Mouse (Mus musculus) embryonic facial prominence, embryonic 13.5 days (tissue): ENCODE data around the gene Lpp. TPM values are rescaled to one million over a fixed set of nuclear protein-coding genes. Genes with fewer than 3 reads are reported as not detected.
A peak's percentile ranks its signal among the peaks of the same experiment; 100 is the strongest.

ENCODE experiments used
- ATAC-seq: fragments of 200-750 bp; cut with Nextera tagmentation; 2 replicates; pipeline ENCODE4 v1.8.0; 2017; ENCODE audit warnings: low read depth; ENCODE audit not compliant: insufficient number of reproducible peaks, insufficient read depth, low FRiP score, low TSS enrichment
- H3K27ac ChIP-seq: fragments of 300-500 bp; sonication (generic); 2 replicates; pipeline ENCODE4 v1.5.1; 2015; ENCODE audit warnings: moderate library complexity, mild to moderate bottlenecking, inconsistent platforms
- H3K27me3 ChIP-seq: fragments of 300-500 bp; sonication (generic); 2 replicates; pipeline ENCODE4 v1.6.1; 2015; ENCODE audit warnings: mild to moderate bottlenecking, inconsistent platforms
- H3K36me3 ChIP-seq: fragments of 300-500 bp; sonication (generic); 2 replicates; pipeline ENCODE4 v1.6.1; 2015; ENCODE audit warnings: mild to moderate bottlenecking, inconsistent platforms
- H3K4me1 ChIP-seq: fragments of 300-500 bp; sonication (generic); 2 replicates; pipeline ENCODE4 v1.6.1; 2015; ENCODE audit warnings: inconsistent platforms
- H3K4me2 ChIP-seq: fragments of 300-500 bp; sonication (generic); 2 replicates; pipeline ENCODE4 v1.6.1; 2015; ENCODE audit warnings: moderate library complexity, mild to moderate bottlenecking, inconsistent platforms
- H3K4me3 ChIP-seq: fragments of 300-500 bp; sonication (generic); 2 replicates; pipeline ENCODE4 v1.5.1; 2015; ENCODE audit warnings: mild to moderate bottlenecking, inconsistent platforms
- H3K9ac ChIP-seq: fragments of 300-500 bp; sonication (generic); 2 replicates; pipeline ENCODE4 v1.6.1; 2015; ENCODE audit warnings: mild to moderate bottlenecking, inconsistent platforms
- H3K9me3 ChIP-seq: fragments of 300-500 bp; sonication (generic); 2 replicates; pipeline ENCODE4 v1.6.1; 2016; ENCODE audit warnings: inconsistent platforms
- WGBS: fragments of 180-500 bp; shearing (Covaris S2); methylation state at CpG from one replicate; pipeline ENCODE4 v1.1.7; 2015; ENCODE audit warnings: mixed read lengths; 5-methylcytosine and 5-hydroxymethylcytosine counted together
- polyA plus RNA-seq: library from polyadenylated mRNA; unstranded; fragments of >200 nt; fragmentation: Nextera tagmentation; extraction: Ambion mirVana; gene quantifications from 2 replicates; pipeline ENCODE4 v1.2.1, GENCODE M21; 2015

Gene Lpp
- polyA plus RNA-seq = 48.9 and 49.3 TPM in 2 replicates

DNA sequence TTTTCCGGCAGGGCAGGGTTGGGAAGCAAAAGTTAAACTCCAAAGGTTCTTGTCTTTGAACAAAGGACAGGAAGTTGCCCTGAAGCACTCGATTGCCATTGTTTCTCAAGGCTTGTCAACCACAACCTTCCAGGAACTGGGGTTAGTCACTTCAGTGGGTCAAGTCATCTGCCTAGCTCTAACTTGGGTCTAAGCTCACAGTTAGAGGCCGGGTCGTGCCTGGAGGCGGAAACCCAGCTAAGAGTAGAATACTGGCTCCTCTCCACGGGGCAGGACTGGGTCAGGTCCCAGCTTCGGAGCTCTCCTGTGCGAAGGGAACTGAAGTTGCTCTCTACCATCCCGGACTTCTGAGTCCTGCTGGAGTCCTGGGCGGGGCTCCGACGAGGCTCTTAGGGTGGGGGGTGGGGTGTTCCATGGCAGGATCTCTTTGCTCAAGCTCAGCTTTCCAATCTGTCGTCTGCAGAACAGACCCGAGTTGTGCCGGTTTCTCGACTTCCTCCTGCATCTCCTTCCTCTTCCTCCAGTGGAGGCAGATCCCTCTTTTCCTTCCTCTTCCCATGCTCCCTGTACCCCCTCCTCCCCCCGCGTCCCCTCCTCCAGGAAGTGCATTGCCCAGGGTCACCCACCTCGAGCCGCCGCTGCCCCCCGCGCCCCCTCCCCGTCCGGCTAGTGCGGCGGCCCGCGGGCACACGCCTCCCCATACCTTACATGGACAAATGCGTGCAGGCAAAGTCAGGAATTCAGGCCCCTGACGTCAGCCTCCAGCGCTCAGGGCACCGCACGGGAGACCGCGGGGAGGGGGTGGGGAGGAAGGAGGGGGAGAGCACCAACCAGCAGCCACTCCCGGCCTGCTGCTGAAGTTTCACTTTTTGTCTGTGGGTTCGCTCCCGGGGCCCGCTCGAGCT, at the start of gene Lpp:
Gene Lpp (plus strand): TSS at position 857 of the 905 bp plus-strand sequence.
- Histone ChIP-seq H3K9ac (peak within 1 kb of the TSS; percentile 96), H3K36me3 (no peaks in the 10 kb centered on the region), H3K27me3 (no peaks in the 10 kb centered on the region), H3K27ac (peak within 1 kb of the TSS; percentile 99), H3K4me3 (peak within 1 kb of the TSS; percentile 86), H3K9me3 (no peaks in the 10 kb centered on the region), H3K4me1 (peaks cover 42% of the 10 kb centered on the region), H3K4me2 (peak within 1 kb of the TSS; percentile 78)
- ATAC-seq = peak; percentile 93
- 2% methylated on average over 42 of the region's 42 CpGs for WGBS

GRCm38 (mm10) chr16:24347582-24348411, 45.5 kb upstream of the Lpp start:
- no peak overlapping the region for H3K27ac ChIP-seq
- peaks cover 9% of the 10 kb centered on the region for H3K4me1 ChIP-seq
- no peak overlapping the region for H3K4me3 ChIP-seq
- no peak overlapping the region for H3K9ac ChIP-seq
- no peaks in the 10 kb centered on the region for H3K36me3 ChIP-seq
- H3K9me3 ChIP-seq = no peaks in the 10 kb centered on the region
- H3K4me2 ChIP-seq = peak overlapping the region; percentile 27; the same call in 1 of the 2 replicates
- 61% methylated on average over 21 of the region's 21 CpGs for WGBS
- no peak for ATAC-seq
- no peaks in the 10 kb centered on the region for H3K27me3 ChIP-seq

- no peak for ATAC-seq
- Histone ChIP-seq H3K36me3 (no peaks in the 10 kb centered on the region), H3K4me1 (peaks cover 14% of the 10 kb centered on the region), H3K9ac (no peak overlapping the region), H3K27me3 (no peaks in the 10 kb centered on the region), H3K4me2 (no peak overlapping the region), H3K4me3 (no peak overlapping the region), H3K9me3 (no peaks in the 10 kb centered on the region), H3K27ac (no peak overlapping the region)
- WGBS = 69% methylated on average over 6 of the region's 6 CpGs
Observed at GRCm38 (mm10) chr16:24350306-24350705, 43.0 kb upstream of the Lpp start.

- no peak overlapping the region for H3K9ac ChIP-seq
- H3K4me1 ChIP-seq = peaks cover 14% of the 10 kb centered on the region
- no peaks in the 10 kb centered on the region for H3K9me3 ChIP-seq
- no peak for ATAC-seq
- no peaks in the 10 kb centered on the region for H3K36me3 ChIP-seq
- no peak overlapping the region for H3K4me3 ChIP-seq
- no peaks in the 10 kb centered on the region for H3K27me3 ChIP-seq
- H3K4me2 ChIP-seq = no peak overlapping the region
- WGBS = 59% methylated on average over 6 of the region's 6 CpGs
- no peak overlapping the region for H3K27ac ChIP-seq
Observed at GRCm38 (mm10) chr16:24350751-24351150, 42.6 kb upstream of the Lpp start.

DNA sequence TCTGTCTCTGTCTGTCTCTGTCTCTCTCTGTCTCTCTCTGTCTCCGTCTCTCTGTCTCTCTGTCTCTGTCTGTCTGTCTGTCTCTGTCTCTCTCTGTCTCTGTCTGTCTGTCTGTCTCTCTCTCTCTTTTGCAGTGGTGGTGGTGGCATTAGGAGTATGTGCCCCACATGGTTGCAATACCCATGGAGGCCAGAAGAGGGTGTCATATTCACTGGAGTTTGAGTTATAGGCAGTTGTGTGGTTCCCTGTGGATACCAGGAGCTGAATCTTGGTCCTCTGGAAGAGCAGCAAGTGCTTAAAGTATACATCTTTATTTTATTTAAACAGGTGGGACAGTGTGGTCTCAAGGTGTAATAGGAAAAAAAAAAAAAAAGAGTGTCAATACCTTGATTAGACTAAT, 41.5 kb upstream of the Lpp start:
- WGBS = 100% methylated on average over 1 of the region's 1 CpGs

DNA sequence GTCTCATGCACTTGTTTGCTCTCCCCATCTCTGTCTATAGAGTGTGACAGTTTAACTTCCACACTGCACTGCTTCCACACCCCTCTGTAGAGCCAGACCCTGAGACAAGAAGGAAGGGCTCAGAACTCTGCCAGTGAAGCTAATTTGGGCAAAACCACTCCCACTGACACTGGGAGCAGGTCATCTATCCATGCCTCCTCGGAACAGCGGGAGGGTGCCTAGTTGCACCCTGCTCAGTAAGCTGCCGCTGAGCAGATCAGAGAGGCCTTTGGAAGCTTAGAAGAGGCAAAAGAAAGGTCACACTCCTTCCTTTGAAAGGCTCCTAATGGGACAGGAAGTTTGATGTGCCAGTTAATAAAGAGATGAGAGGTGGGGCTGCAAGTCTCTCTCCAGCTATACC, 39.5 kb upstream of the Lpp start:
- WGBS = 11% methylated on average over 3 of the region's 3 CpGs
- no peaks in the 10 kb centered on the region for H3K27me3 ChIP-seq
- no peak overlapping the region for H3K27ac ChIP-seq
- no peak for ATAC-seq
- H3K36me3 ChIP-seq = no peaks in the 10 kb centered on the region
- H3K9me3 ChIP-seq = no peaks in the 10 kb centered on the region
- no peak overlapping the region for H3K9ac ChIP-seq
- no peak overlapping the region for H3K4me2 ChIP-seq
- H3K4me1 ChIP-seq = peaks cover 5% of the 10 kb centered on the region; the same call in 1 of the 2 replicates
- H3K4me3 ChIP-seq = no peak overlapping the region

More for the DNA sequence above, 41.5 kb upstream of the Lpp start:
- Histone ChIP-seq H3K4me1 (peaks cover 14% of the 10 kb centered on the region), H3K27ac (no peak overlapping the region), H3K27me3 (no peaks in the 10 kb centered on the region), H3K4me2 (no peak overlapping the region), H3K36me3 (no peaks in the 10 kb centered on the region), H3K9me3 (no peaks in the 10 kb centered on the region), H3K4me3 (no peak overlapping the region), H3K9ac (no peak overlapping the region)
- ATAC-seq = no peak

GRCm38 (mm10) chr16:24361667-24362066, 31.6 kb upstream of the Lpp start:
- Histone ChIP-seq H3K9ac (no peak overlapping the region), H3K4me1 (no peaks in the 10 kb centered on the region), H3K4me3 (no peak overlapping the region), H3K4me2 (no peak overlapping the region), H3K27ac (no peak overlapping the region), H3K9me3 (no peaks in the 10 kb centered on the region), H3K36me3 (no peaks in the 10 kb centered on the region), H3K27me3 (no peaks in the 10 kb centered on the region)
- ATAC-seq = no peak
- 96% methylated on average over 1 of the region's 1 CpGs for whole genome bisulfite sequencing

- H3K4me3 ChIP-seq = no peak overlapping the region
- ATAC-seq = no peak
- 78% methylated on average over 7 of the region's 7 CpGs for WGBS
Observed at GRCm38 (mm10) chr16:24364030-24364687, 29.1 kb upstream of the Lpp start.

GRCm38 (mm10) chr16:24365900-24366299, 27.4 kb upstream of the Lpp start:
- Histone ChIP-seq H3K4me1 (peaks cover 9% of the 10 kb centered on the region), H3K4me2 (no peak overlapping the region)
- no peak for ATAC-seq

More at GRCm38 (mm10) chr16:24364030-24364687, 29.1 kb upstream of the Lpp start:
- H3K4me2 ChIP-seq = no peak overlapping the region
- no peak overlapping the region for H3K27ac ChIP-seq
- H3K9ac ChIP-seq = no peak overlapping the region
- H3K36me3 ChIP-seq = no peaks in the 10 kb centered on the region
- no peaks in the 10 kb centered on the region for H3K27me3 ChIP-seq
- peaks cover 9% of the 10 kb centered on the region for H3K4me1 ChIP-seq
- no peaks in the 10 kb centered on the region for H3K9me3 ChIP-seq

GRCm38 (mm10) chr16:24367071-24367470, 26.2 kb upstream of the Lpp start:
- Histone ChIP-seq H3K4me3 (no peak overlapping the region), H3K9ac (no peak overlapping the region), H3K27ac (no peak overlapping the region), H3K4me1 (peaks cover 9% of the 10 kb centered on the region), H3K36me3 (no peaks in the 10 kb centered on the region), H3K27me3 (no peaks in the 10 kb centered on the region), H3K4me2 (no peak overlapping the region), H3K9me3 (no peaks in the 10 kb centered on the region)
- ATAC-seq = no peak
- 75% methylated on average over 6 of the region's 6 CpGs for WGBS

More at GRCm38 (mm10) chr16:24365900-24366299, 27.4 kb upstream of the Lpp start:
- Histone ChIP-seq H3K36me3 (no peaks in the 10 kb centered on the region), H3K9ac (no peak overlapping the region), H3K27me3 (no peaks in the 10 kb centered on the region), H3K9me3 (no peaks in the 10 kb centered on the region), H3K4me3 (no peak overlapping the region), H3K27ac (no peak overlapping the region)
- WGBS = 84% methylated on average over 4 of the region's 4 CpGs

- Histone ChIP-seq H3K9me3 (no peaks in the 10 kb centered on the region), H3K36me3 (no peaks in the 10 kb centered on the region), H3K4me1 (peaks cover 9% of the 10 kb centered on the region), H3K9ac (no peak overlapping the region), H3K27ac (no peak overlapping the region), H3K4me2 (no peak overlapping the region), H3K27me3 (no peaks in the 10 kb centered on the region), H3K4me3 (no peak overlapping the region)
- ATAC-seq = no peak
- WGBS = 21% methylated on average over 7 of the region's 7 CpGs
Observed at GRCm38 (mm10) chr16:24367506-24367905, 25.8 kb upstream of the Lpp start.
